Mouse (Mus musculus): ENCODE results near the gene Mrps7. TPM values are rescaled to one million over a fixed set of nuclear protein-coding genes. Genes with fewer than 3 reads are reported as not detected.

Gene Mrps7
- polyA plus RNA-seq, 1 experiment from 2014 or later: 69.9 TPM

DNA sequence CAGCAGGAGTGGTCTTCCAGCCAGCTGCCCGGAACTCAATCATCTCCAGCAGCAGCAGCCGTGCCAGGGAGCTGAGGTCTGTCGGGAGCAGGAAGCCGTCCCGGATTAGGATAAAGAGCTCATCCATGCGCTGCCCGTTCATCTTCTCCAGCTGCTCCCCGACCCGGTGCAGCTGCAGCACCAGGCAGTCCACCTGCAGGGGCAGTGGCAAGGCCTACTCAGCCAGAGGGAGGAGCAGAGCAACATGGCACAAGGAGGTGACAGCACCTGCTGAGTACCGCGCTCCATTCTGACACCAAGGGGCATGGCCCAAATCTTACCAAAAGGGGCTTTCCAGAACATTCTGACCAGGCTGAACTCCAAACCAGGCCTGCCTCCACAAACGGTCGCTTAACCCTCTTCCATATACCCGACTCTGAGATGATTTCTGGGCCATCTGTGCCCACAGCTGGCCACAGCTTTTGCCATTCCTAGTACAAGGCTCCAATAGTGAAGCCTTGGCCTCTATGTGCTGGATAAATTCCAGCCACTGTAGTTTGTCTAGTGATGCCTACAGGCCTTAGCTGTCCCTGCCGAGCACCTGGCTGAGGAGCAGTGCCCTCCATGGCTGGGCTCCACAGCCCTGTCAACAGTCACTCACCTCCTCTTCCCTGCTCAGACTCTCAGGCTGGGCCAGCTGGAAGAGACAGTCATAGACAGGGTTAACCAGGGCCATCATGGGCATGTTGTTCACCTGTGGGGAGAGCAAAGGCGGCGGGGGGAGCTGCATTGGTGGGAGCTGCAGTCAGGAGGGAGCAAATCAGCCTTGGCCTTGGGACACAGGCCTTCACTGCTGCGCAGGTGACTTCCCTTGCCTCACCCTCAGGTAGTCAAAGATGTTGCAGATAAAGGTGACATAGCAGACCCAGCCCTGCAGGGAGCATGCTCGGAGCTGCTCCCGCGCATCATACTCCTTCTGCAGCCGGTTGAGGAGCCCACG, 5.0 kb downstream of the Mrps7 start:
- no peak for TF ChIP-seq CTCF (IDR thresholded peaks at IDR 0.05)
- CTCF ChIA-PET: no interaction called here

DNA sequence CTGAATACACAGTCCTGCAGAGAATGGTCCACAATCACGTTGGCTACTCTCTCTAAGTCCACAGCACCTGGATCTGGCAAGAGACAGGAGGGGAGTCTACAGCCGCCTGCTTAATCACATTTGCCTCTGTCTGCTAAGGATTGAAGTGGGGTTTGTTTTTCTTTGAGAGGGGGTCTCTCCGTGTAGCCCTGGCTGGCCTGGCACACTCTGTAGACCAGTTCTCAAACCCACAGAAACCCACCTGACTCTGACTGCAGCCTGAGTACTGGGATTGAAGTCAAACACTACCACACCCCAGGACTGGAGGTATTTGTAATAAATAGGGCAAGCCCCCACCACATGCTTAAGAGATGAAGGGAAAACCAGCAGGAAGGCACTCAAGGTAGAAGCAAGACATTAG, 5.9 kb downstream of the Mrps7 start:
- TF ChIP-seq CTCF (IDR thresholded peaks at IDR 0.05): no peak

More for the DNA sequence above, 5.0 kb downstream of the Mrps7 start:
- in situ Hi-C loops (cut with MboI; ENCODE audit: low pct_unique_long_range_greater_than_20kb): no loop called here
- H3K27me3 ChIP-seq: no peaks in the 10 kb centered on the region
- POLR2A ChIA-PET: interaction anchor here (0.6 kb wide), 1 partner anchor 134 kb away, joined by 5 read pairs; no protein-coding TSS in a partner anchor
- DNase-seq (ENCODE audit: low read depth, low spot score) (no peak), ATAC-seq (no peak)

DNA sequence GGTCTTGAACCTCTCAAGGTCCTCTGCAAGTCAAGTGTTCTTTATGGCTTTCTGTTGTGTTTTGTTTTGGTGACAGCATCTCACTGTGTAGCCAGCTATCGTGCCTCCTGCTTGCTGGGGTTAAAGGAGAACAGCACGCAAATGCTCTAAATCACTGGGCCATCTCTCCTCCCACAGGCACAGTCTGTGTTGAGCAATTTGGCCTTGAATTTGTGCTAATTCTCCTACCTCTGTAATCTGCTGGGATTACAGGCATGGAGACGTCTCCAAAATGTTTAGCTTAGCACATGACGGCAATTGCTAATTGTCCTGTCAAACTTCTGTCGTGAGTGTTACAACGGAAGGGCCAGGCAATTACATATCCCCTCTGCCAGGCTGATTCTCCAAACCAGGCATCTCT, 7.4 kb downstream of the Mrps7 start:
- ATAC-seq (no peak), DNase-seq (ENCODE audit: low read depth, low spot score) (no peak)
- POLR2A ChIA-PET: interaction anchor here (0.7 to 0.8 kb wide), 2 partner anchors 18 to 134 kb away, joined by 5 to 6 read pairs; no protein-coding TSS in a partner anchor
- no peak for TF ChIP-seq CTCF (IDR thresholded peaks at IDR 0.05)
- in situ Hi-C loops (cut with MboI; ENCODE audit: low pct_unique_long_range_greater_than_20kb): no loop called here
- CTCF ChIA-PET: interaction anchor here (0.6 to 1.2 kb wide), 2 partner anchors 19 to 303 kb away, joined by 3 to 4 read pairs; no protein-coding TSS in a partner anchor
- H3K27me3 ChIP-seq: no peaks in the 10 kb centered on the region

More for the DNA sequence above, 5.9 kb downstream of the Mrps7 start:
- ATAC-seq (no peak), DNase-seq (ENCODE audit: low read depth, low spot score) (no peak)
- ChIA-PET CTCF (no interaction called here), POLR2A (no interaction called here)
- H3K27me3 ChIP-seq: no peaks in the 10 kb centered on the region
- in situ Hi-C loops (cut with MboI; ENCODE audit: low pct_unique_long_range_greater_than_20kb): no loop called here

DNA sequence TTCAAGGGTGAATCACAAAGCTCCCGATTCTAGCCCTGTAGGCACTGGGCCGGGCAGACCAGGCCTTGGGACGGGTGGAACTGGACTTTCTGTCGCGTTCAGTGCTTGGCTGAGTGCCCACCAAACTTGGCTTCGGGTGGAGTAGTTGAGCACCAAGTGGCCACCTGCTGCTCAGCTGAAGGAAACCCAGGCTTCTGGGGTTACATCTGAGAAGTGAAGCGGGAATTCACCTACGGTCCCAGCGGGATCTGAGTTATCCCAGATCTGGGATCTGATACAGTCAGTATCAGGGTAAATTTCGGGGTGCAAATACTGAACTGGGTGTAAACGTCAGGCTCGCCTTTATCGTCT, 8.3 kb downstream of the Mrps7 start:
- ChIA-PET CTCF (interaction anchor here (2.7 kb wide), 1 partner anchor 20 kb away, joined by 9 read pairs; no protein-coding TSS in a partner anchor), POLR2A (interaction anchor here (0.5 to 1.1 kb wide), 5 partner anchors 9 to 490 kb away, joined by 3 to 6 read pairs (median 3); no protein-coding TSS in a partner anchor)
- ATAC-seq (peak; percentile 9), DNase-seq (ENCODE audit: low read depth, low spot score) (no peak)
- no peaks in the 10 kb centered on the region for H3K27me3 ChIP-seq
- in situ Hi-C loops (cut with MboI; ENCODE audit: low pct_unique_long_range_greater_than_20kb): no loop called here
- no peak for TF ChIP-seq CTCF (IDR thresholded peaks at IDR 0.05)

DNA sequence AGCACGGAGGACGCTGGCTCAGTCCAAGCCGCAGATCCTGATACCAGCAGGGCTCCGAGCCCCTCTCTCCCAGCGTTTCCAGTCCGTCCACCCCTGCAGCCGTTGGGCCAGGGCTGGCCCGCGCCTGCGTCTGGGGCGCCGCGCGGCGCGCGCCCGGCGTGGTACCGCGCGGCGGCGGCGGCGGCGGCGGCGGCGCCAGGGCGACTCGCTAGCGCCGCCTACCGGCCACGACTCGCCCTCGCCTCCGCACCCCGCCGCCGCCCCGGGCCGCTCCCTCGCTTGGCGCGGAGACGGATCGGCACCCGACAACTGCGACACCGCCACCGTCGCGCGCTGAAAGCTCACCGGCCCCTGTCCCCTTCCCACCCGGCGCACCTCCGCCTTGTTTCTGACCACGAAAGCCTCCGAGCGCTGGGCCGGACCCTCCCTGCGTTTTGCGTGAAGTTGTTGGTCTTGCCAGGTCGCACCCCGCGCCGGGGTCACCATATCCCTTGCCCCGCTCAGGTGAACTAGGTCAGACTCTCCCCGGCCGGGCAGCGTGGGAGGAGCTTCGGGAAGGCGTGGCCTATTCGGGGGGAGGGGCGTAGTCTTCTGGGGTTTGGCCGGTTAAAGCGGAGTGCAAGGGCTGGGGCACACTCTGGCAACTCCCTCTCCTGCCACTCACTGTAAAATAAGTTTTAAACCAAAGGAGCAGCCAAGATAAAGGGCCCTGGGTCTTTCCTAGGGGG, 8.8 kb downstream of the Mrps7 start, which contains the start of gene Mif4gd:
TSS of gene Mif4gd (minus strand) at position 560 of the 728 bp plus-strand sequence.
- ATAC-seq: peak; percentile 83
- no peak for DNase-seq (ENCODE audit: low read depth, low spot score)
- CTCF ChIA-PET: interaction anchor here (0.7 to 2.7 kb wide), 6 partner anchors 9 to 158 kb away, joined by 3 to 9 read pairs (median 6); no protein-coding TSS in a partner anchor
- POLR2A ChIA-PET: interaction anchor here (0.7 to 1.5 kb wide), 5 partner anchors 8 to 88 kb away, joined by 3 to 4 read pairs (median 4); partner anchors contain the start of gene Slc25a19
- H3K27me3 ChIP-seq: no peaks in the 10 kb centered on the region
- no peak for TF ChIP-seq CTCF (IDR thresholded peaks at IDR 0.05)
- in situ Hi-C loops (cut with MboI; ENCODE audit: low pct_unique_long_range_greater_than_20kb): no loop called here

DNA sequence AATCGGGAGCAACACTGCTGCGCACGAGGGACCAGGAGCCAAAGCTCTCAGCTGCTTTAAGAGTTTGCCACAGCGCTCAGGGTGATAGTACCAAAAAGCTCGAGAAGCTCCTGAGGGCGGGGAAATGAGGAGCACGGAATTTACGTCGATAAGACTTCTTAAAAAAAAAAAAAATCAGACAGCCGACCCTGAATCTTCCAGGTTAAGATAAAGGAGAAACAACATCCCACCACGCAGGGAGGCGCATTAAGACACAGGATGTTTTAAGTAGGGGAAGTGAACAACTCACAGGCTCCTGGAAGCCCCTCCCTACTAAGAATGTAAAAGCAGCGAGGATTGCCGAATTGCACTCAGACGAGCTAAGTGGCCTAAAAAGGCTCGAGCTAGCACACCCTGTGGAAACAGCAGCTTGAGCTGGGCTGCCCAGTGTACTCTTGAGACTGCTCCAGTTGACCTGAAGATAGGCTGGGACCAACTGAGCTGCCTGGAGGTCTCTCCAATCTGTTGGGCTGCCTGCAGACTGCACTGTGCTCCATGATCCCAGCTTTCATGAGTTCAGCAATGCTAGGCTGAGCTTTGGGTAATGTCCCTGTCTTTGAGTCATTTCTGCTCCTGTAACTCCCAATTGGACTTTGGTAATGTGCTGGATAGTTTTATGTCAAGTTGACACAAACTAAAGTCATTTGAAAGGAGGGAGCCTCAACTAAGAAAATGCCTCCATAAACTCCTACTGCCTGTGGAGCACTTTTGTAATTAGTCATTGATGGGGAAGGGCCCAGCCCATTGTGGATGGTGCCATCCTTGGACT, 9.6 kb downstream of the Mrps7 start:
- DNase-seq (ENCODE audit: low read depth, low spot score) (no peak), ATAC-seq (peak; percentile 4)
- no peaks in the 10 kb centered on the region for H3K27me3 ChIP-seq
- CTCF ChIA-PET: interaction anchor here (0.7 to 2.7 kb wide), 6 partner anchors 8 to 159 kb away, joined by 3 to 9 read pairs (median 6); no protein-coding TSS in a partner anchor
- in situ Hi-C loops (cut with MboI; ENCODE audit: low pct_unique_long_range_greater_than_20kb): no loop called here
- TF ChIP-seq CTCF (IDR thresholded peaks at IDR 0.05): no peak
- POLR2A ChIA-PET: interaction anchor here (0.6 to 1.5 kb wide), 5 partner anchors 9 to 15 kb away, joined by 3 to 4 read pairs (median 4); partner anchors contain the start of gene Slc25a19

DNA sequence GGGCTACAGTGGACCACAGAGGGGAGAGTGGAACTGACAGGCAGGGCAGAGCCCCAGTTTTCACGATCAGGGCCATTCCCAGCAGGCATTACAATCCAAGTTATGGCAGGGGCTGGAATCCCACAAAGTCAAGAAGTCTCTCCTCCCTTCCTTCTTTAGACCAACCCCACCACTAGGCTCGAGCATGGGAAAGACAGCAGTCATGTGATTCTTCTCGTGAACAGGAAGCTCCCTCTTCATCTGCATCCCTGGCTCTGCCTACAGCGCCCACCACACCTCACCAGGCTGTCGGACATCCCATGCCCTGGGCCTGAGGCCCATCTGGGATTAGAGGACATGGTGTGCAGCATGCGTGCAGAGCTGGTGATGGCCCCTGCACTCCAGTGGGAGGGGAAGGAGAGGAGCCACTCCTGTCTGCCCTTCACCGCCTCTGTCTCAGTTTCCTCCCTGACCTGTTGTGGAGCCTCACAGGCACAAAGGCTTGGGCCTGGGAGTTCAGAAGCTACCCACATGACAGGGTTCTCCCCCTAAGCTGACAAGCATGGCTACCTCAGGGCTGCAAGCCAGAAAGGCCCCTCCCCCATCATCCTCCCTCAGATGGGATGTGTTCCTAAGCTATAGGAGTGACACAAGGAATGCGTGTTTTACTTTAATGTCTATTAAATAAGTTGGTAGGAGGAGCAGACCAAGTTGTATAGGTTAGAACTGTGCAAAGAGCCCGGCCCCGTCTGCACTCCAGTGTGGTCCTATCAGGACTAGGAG, 10.8 kb downstream of the Mrps7 start:
- in situ Hi-C loops (cut with MboI; ENCODE audit: low pct_unique_long_range_greater_than_20kb): no loop called here
- H3K27me3 ChIP-seq: no peaks in the 10 kb centered on the region
- DNase-seq (ENCODE audit: low read depth, low spot score) (no peak), ATAC-seq (no peak)
- POLR2A ChIA-PET: no interaction called here
- CTCF ChIA-PET: interaction anchor here (2.7 kb wide), 1 partner anchor 17 kb away, joined by 9 read pairs; no protein-coding TSS in a partner anchor
- no peak for TF ChIP-seq CTCF (IDR thresholded peaks at IDR 0.05)

DNA sequence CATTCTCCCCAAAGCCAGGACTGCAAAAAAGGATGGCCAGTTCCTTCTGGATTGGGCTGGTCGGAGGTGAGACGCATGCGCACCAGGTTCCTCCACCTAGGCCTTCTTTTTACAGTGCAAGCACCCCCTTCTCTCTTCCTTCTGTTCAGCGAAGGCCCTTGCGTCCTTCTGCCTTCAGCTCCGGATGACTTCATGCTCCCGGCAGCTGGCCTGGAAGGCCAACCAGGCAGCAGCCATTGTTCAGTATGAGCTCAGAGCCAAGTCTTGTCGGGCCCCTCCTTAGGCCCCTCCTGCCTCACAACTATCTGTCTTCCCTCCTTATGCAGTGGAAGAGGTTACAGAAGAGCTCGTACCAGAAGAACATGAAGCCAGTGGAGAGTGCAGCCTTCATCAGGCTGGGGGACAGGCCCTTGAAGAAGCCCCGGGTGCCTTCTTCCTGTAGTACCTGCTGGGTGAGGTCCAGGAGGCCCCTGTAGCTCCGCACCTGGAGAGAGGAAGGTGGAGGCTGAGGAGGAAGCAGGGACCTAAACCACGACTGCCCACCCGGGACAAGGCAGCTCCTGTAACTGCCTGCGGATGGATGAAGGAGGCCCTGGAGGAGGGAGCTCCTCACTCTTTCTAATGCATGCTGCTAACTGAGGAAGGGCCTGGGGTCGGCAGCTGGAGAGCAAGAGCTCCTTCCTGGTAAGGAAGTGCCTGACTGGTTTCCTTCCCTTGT, 11.5 kb downstream of the Mrps7 start:
- POLR2A ChIA-PET: interaction anchor here (0.6 kb wide), 1 partner anchor 14 kb away, joined by 5 read pairs; no protein-coding TSS in a partner anchor
- in situ Hi-C loops (cut with MboI; ENCODE audit: low pct_unique_long_range_greater_than_20kb): no loop called here
- DNase-seq (ENCODE audit: low read depth, low spot score): no peak

More for the DNA sequence above, 11.5 kb downstream of the Mrps7 start:
- no peaks in the 10 kb centered on the region for H3K27me3 ChIP-seq
- ATAC-seq: no peak
- TF ChIP-seq CTCF (IDR thresholded peaks at IDR 0.05): no peak
- CTCF ChIA-PET: no interaction called here
